Mouse (Mus musculus) cortical plate, adult 2 months (tissue): ENCODE measurements around the gene Cldn18. TPM values are rescaled to one million over a fixed set of nuclear protein-coding genes. Genes with fewer than 3 reads are reported as not detected.

Source experiments
- H3K27ac ChIP-seq: fragments of 200-500 bp; 2 replicates; pipeline ENCODE4 v1.5.1; 2012; ENCODE audit warnings: low read length, control low read depth, inconsistent platforms; ENCODE audit not compliant: insufficient read depth
- H3K4me1 ChIP-seq: fragments of 200-500 bp; 2 replicates; pipeline ENCODE4 v1.6.1; 2011; ENCODE audit warnings: low read length; ENCODE audit not compliant: control insufficient read depth, insufficient read depth
- H3K4me3 ChIP-seq: fragments of 200-500 bp; 2 replicates; pipeline ENCODE4 v1.5.1; 2011; ENCODE audit warnings: mild to moderate bottlenecking, low read length, control low read depth; ENCODE audit not compliant: insufficient read depth
- CTCF ChIP-seq: fragments of 200-500 bp; IDR thresholded peaks from 2 replicates; pipeline ENCODE4 v1.5.1; 2011; ENCODE audit warnings: mild to moderate bottlenecking, control low read depth, low read length; ENCODE audit not compliant: insufficient read depth; ENCODE audit errors: extremely low read depth
- POLR2A ChIP-seq: fragments of 200-500 bp; IDR thresholded peaks from 2 replicates; pipeline ENCODE4 v1.6.1; 2011; ENCODE audit warnings: mild to moderate bottlenecking, low read length, control low read depth; ENCODE audit not compliant: insufficient read depth; ENCODE audit errors: extremely low read depth
- polyA plus RNA-seq: library from polyadenylated mRNA; depleted of rRNA; stranded (reverse); fragments of >200 nt; gene quantifications from 2 replicates; pipeline ENCODE4 v1.2.3, GENCODE M21; 2012; rRNA removed

Gene Cldn18
- polyA plus RNA-seq, 1 experiment, result not detected

- H3K4me1 ChIP-seq, result no peaks in the 10 kb centered on the region
- no peak overlapping the region for H3K27ac ChIP-seq
- no peak overlapping the region for H3K4me3 ChIP-seq
- TF ChIP-seq POLR2A (no peak), CTCF (no peak)
Measured at GRCm38 (mm10) chr9:99646102-99646501, 71.0 kb downstream of the Cldn18 start.

GRCm38 (mm10) chr9:99645416-99645815 lies 71.7 kb downstream of the Cldn18 start:
- H3K27ac ChIP-seq, result no peak overlapping the region
- TF ChIP-seq POLR2A (no peak), CTCF (no peak)
- no peak overlapping the region for H3K4me3 ChIP-seq
- H3K4me1 ChIP-seq, result no peaks in the 10 kb centered on the region

DNA sequence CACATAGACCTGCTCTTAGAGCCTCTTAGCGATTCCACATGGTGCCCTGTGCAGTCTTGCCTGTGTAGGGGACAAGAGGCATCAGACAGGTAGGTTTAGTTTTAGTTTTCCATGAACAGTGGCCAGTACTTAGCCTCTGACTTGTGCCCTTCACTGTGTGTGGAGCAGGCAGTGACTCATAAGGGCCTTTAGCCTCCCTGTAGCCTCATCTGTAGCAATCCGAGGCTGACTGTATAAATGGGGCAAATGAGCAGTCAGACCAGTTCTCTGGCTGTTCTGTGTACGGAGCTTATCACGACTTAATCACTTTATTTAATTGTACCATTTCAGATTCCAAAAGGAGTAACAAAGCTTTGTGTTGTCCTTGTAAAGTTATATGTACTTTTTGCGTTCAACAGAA lies 77.1 kb downstream of the Cldn18 start:
- no peak overlapping the region for H3K27ac ChIP-seq
- no peaks in the 10 kb centered on the region for H3K4me1 ChIP-seq
- no peak overlapping the region for H3K4me3 ChIP-seq
- TF ChIP-seq CTCF (no peak), POLR2A (no peak)

Other genes with a start within 250 kb of the Cldn18 start
- 50.5 and 51.3 TPM in 2 replicates for gene Armc8, start 148.4 kb downstream of the Cldn18 start, polyA plus RNA-seq
- 10.8 and 13.5 TPM in 2 replicates for gene Dbr1, start 141.5 kb downstream of the Cldn18 start, polyA plus RNA-seq
- 0.11 and 0.17 TPM in 2 replicates for gene A4gnt, start 104.8 kb downstream of the Cldn18 start, polyA plus RNA-seq
- 12.2 and 12.9 TPM in 2 replicates for gene Dzip1l, start 87.8 kb downstream of the Cldn18 start, polyA plus RNA-seq
- gene Sox14, start 158.9 kb upstream of the Cldn18 start, polyA plus RNA-seq, result not detected in 2 replicates